Mouse (Mus musculus): ENCODE measurements around the gene Fcer1g. TPM values are rescaled to one million over a fixed set of nuclear protein-coding genes. Genes with fewer than 3 reads are reported as not detected.
A peak's percentile ranks its signal among the peaks of the same experiment; 100 is the strongest.
"Not testable (repeated sequence)": the region's sequence is repeated elsewhere in the genome, so short reads cannot be mapped to it uniquely, and the experiment has no call there.

Gene Fcer1g
- total RNA-seq, 2 experiments from 2014 or later: 10.4 to 13.3 TPM

DNA sequence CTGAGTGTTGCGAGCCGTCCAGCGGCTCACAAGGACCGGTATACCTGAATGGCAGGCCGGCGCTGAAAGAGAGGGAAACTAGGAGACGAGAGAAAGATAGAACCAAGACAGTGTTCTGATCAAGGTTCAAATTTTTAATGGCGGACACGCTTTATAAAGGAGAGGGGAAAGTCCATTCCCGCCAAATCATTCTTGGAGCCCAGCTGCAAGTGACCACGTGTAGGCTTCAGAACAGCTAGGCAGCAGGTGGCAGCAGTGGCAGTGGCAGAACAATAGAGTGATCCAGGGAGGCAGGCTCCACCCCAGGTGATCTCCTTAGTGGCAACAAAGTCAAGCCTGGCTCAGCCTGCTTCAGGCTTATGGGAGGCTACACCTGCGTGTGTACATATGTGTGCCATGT, 7.8 kb upstream of the Fcer1g start:
- DNase-seq: not testable (repeated sequence)

DNA sequence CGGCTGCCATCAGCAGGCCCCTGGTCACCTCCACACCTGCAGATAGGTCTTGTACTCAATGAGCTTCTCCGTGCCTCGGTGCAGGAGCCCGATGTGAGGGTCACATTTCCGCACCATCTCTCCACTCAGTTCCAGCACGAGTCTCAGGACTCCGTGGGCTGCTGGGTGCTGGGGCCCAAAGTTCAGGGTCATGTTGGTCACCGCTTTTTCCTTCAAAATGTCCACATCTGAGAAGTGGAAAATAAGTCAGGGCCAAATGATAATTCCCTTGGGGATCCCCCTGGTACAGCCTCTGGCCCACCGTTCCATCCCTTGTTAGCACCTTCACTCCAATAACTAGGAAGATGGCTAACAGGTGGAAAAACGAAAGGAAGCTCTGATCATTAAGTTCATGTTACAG, 6.7 kb upstream of the Fcer1g start:
- DNase-seq: no peak

DNA sequence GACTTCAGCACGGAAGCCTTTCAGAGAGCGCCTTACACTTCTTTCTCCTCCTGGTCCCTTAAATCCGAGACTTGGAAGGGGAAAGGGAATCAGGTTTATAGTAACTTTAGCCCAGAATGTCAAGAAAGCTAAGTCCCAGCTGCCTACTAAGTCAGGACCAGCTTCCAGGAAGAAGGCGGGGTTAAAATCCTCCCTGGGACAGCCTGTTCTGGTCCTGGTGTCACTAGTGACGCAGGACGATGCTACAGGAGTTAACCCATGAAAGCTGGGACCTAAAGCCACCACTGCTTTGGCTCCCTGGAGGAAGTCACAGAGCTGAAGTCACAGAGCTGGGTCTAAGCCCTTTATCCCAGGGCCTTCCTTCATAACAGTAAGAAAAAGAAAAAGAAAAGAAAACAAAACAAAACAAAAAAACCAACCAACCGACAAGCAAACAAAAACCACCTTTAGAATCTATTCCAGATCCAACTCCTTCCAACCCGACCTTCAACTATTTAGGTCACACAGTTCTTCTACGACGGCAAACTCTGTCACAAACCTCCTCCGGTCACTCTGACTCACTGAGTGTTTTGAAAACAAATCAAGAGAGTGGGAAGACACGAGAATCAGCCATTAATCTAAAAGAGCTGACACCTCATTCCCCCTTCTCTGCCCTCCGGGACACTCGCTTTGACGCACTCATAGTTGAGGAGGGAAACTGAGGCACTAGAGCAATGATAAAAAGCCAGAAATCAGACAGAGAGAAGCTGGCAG, 6.0 kb upstream of the Fcer1g start:
- DNase-seq: no peak

DNA sequence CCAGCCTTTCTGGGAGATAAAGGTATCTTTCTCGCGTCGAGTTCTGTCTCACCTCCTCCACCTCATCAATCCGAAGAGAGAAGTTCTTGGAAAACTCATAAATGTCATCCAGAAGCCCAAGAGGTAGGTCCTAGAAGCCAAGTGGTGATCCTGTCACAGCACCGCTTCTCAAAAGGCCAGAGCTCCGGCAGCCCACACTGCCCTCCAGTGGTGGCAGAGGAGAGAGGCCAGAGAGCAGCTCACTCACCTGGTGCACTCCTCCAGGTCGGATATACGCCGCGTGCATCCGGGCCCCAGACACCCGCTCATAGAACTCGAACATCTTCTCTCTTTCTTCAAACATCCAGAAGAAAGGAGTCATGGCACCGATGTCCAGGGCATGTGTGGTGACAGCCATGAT, 4.3 kb upstream of the Fcer1g start:
- peak; percentile 47 for DNase-seq

DNA sequence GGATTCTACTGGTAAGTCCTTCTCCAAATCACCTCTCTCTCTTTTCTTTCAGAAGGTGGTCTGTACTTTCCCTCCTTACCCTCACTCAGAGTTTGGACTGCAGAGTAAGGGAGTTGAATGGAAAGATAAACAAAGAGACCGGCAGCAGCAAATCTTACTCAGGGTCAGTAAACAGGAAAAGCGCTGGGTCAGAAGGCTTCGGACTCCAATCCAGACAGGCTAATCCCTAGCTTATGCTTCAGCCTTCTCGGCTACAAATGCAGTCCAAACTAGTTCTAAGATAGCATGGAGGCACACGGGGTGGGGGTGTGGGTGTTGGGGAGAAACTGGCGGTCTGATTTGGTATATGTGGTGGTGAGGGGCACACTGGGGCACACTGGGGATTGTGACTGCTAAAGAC, 3.3 kb upstream of the Fcer1g start:
- no peak for DNase-seq

DNA sequence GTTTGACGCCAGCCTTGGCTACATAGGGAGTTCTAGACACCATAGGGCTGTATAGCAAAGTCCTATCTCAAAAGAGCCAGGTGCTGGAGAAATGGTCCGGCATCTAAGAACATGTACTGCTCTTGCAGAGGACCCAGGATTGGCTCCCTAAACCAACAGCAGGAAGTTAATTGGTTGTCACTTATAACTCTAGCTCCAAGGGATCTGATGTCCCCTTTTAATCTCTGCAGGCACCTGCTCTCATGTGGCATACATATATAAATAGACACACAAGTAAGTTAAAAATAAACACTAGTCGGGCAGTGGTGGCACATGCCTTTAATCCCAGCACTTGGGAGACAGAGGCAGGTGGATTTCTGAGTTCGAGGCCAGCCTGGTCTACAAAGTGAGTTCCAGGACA, 1.6 kb upstream of the Fcer1g start:
- DNase-seq: no peak

DNA sequence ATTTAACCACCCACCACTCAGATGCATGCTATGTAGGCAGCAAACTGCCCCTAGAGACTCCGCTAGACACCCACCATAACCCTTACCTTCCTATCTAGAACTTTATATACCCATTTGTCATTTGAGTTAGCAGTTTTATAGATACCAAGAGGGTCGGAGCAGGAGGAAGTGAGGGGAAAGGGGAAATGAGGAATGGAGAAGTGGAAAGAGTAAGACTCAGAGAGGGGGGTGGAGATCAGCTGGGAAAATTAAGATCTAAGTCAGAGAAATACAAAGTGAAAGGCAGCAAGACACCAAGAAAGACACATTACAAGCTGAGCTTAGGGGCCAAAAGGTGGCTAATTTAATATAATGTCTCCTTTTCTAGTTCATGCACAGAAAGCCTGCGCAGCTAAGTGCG, 373 bp upstream of the Fcer1g start:
- no peak for DNase-seq

DNA sequence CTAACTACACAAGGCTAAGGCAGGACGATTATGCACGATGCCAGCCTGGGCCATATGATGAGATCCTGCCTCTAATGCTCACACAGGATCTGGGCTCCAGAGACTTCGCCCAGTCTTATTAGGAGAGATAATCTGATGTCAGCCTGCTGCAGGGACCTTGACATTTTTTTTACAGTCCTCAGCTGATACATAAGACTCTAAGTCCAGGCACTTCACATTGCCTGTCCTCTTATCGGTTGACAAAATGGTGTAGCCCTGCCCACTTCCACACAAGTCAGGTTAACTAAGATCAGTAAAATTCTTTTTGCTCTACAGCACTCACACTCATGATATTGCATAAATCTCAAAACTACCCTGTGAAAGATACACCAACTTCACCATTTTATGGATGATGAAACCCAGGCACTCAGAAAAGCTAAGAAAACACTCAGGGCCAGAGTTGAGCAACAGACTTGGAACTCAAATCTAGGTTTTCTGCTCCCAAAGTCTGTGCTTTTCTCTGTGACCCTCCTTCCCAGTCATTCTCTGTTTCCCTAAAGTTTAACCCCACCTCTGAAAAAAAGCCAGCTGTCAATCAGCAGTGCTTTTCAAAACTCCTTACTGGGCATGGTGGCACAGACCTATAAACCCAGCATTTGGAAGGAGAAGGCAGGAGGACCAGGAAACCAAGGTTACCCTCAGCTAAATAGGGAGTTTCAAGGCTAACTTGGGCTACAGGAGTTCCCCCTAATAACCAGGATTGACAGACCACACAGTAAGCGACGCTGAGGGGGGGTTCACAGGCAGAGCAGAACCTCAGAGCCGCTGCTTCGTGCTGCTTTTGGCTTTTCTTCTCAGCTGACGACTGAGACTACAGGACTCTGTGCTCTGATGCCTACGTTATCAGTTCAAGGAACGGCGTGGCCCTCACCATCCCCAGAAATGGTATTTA, 1.1 kb downstream of the Fcer1g start:
- DNase-seq: no peak

DNA sequence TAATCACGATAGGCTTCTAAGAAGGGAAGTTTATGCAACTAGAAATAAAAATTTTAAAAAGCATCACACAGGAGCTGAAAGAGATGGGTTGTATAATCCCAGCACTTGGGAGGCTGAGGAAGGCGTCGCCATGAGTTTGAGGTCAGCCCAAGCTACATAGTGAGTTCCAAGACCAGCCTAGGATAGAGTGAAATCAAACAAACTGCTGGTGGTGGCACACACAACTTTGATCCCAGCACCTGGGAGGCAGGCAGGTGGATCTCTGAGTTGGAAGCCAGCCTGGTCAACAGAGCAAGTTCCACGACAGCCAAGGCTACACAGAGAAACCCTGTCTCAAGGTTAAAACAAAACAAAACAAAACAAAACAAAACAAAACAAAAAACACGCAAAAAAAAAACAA, 1.8 kb downstream of the Fcer1g start:
- no peak for DNase-seq

DNA sequence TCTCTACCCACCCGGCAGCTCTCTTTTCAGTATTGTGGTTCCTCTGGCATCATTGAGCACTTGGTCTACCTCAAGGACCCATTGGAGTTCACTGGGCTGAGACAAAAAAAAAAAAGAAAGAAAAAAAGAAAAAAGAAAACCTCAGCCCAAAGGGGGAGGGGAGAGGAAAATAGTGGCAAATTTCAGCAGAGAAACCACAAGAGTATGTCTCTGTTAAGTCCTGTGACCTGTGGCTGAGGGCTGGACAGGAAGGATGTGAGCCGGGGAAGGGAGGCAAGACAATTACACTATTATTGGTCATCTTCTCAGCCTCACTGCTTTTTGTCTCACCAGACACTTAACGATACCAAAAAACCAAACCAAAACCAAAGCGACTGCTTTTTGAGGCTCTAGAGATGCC, 2.3 kb downstream of the Fcer1g start:
- DNase-seq: no peak

DNA sequence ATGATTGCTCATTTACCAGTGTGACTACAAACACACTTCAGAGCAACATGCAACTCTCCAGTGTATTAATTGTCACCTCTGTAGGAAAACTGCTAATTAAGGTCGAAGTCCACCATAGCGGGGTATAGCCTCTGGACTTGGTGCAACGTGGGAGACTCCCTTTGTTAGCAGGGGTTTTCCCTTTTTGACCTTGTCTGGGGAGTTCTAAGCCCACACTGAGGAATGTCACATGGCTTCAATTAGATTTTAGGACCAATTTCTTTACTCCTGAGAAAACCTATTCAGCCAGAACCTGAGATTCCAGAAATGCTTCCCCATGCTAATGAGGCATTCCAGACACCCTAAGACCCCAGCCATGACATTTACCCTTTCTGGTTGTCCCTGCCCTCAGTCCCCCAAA, 4.0 kb downstream of the Fcer1g start:
- no peak for DNase-seq

DNA sequence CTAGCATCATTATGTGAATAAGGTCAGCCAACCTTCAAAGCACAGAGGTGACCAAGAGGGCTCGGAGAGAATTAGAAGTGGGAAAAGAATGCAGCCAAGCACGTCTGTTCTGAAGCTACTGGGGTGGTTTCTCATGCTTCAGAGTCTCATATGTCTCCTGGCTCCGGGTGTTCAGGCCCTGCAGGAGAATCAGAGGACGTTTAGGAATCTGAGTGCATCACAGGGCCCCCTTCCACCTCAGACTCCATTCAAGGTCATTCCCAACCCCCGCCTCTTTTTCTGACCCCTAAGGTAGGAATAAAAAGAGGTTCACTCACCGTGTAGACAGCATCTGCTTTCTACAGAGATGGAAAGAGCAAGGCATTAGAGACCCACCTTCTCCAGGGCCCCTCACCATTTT, 4.4 kb downstream of the Fcer1g start:
- no peak for DNase-seq

DNA sequence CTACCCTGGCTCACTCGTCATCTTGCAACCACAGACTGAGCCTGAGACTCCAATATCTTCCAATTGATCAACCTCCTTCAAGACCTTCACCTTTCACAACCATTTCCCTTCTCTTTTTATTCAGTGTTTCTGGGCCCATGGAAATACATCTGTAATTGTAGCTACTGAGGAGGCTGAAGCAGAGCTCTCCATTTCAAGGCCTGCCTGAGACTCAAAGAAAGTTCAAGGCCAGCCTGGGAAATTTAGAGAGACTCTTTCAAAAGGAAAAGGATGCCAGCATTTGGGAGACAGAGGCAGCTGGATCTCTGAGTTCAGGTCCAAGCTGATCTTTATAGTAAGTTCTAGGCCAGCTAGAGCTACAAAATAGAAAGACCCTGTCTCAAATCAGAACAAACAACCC, 6.3 kb downstream of the Fcer1g start:
- no peak for DNase-seq

DNA sequence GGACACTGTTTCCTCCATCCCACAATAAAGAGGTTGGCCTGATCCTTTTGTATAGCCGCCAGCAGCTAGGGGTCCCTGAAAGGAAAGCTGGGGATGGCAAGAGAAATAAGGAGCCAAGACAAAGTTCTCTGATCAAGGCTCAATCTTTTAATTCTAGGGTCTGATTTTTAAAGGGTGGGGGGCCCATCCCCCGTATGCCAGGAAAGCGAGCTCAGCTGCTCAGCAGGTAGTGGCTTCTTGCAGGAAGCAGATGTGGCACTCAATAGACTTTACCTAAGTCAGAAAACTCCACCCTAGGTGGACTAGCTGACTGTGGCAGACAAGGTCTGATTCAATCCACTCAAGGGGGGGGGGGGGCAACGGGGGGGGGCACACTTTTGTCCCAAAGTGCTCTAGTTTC, 7.4 kb downstream of the Fcer1g start:
- no peak for DNase-seq

DNA sequence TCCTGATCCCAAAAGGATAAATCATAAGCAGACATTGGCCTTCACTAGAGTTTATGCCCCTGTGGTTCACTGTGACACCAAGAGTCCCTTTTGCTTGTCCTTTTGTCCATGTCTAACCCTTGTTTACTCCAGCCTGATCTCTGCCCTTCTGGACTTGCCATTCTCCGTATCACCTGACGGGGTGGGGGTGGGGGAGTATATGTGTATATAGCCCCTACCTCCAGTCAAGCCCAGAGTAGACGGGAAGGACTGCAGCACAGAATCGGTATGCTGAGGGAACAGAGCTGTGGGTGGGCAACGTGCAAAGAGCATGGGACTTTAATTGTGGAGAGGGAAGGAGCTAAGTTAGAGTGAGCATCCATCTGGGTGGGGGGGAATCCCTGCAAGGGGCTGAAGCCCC, 9.3 kb downstream of the Fcer1g start, which contains the start of gene Apoa2:
TSS of gene Apoa2 (plus strand) at position 198 of the 400 bp plus-strand sequence.
- no peak for DNase-seq

DNA sequence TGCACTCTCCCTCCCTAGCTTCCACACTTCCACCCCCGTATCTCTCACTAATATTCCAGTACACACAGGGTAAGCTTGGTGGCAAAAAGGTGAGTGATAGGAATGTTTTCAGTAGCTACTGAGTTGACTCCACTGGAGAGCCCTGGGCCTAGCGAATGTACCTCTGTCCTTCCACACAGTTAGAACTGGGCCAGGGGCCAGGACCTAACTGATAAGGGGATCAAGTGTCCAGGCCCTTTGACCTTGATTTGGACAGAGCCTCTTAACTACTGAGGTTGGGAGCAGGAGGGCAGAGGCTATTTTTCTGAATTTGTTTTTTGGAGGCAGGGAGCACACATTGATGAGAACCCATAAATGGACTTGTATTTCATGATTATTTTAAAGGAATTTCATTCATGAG, 10.4 kb downstream of the Fcer1g start:
- DNase-seq: no peak

DNA sequence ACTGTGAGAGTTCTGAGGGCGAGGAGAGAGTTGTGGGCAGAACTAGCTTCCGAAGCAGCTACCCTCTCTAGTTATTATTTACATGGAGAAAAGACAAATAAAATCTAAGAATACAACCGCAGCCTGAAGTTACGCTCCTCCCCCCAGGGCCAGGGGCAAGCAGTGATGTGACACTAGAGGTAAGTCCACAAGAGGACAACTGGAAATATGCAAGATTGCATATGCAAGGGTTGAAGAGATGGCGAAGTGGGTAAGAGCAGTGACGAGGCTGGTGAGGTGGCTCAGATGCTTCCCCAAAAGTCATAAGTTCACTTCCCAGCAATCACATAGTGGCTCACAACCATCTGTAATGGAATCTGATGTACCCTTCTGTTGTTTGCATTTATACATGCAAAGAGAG, 11.0 kb downstream of the Fcer1g start:
- no peak for DNase-seq

DNA sequence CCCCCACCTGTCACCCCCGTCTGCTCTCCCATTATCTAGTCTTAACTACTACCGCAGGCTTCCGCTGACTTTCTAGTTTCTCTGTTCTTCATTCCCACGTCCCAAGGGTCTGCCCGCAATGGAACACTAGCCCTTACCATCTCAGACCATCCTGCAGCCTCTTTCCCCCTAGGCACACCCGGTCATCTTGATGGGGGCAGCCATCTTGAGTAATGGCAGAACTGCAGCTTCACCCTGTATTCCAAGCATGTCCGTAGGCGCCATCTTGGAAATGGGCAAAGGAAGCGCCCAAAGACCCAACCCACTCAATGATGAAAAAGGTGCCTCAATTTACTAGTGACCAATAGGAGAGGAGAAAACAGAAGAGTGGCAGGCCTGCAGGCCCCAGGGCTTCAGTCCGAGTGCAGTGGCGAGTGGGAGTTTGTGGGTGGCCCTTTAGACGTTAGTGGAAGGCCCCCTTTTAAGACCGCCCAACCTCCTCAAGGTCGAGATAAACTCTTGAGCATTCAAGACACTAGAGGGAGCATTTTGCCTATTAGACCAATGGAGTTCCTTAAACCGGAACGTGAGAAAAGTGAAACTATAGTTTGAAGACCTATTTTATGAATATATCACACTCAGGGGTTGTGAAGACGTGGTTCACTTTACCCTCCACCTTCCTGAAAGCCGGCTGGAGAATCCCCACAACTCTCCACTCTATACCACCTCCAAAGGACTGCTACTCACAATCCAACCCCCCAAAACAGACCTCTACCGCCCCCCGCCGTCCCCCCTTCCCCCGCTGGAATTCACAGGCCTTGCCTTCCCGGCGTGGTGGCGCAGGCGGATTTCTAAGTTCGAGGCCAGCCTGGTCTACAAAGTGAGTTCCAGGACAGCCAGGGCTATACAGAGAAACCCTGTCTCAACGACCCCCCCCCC, 11.7 kb downstream of the Fcer1g start, which contains the start of gene Tomm40l:
TSS of gene Tomm40l (minus strand) at position 277 of the 918 bp plus-strand sequence.
- DNase-seq: peak; percentile 73

DNA sequence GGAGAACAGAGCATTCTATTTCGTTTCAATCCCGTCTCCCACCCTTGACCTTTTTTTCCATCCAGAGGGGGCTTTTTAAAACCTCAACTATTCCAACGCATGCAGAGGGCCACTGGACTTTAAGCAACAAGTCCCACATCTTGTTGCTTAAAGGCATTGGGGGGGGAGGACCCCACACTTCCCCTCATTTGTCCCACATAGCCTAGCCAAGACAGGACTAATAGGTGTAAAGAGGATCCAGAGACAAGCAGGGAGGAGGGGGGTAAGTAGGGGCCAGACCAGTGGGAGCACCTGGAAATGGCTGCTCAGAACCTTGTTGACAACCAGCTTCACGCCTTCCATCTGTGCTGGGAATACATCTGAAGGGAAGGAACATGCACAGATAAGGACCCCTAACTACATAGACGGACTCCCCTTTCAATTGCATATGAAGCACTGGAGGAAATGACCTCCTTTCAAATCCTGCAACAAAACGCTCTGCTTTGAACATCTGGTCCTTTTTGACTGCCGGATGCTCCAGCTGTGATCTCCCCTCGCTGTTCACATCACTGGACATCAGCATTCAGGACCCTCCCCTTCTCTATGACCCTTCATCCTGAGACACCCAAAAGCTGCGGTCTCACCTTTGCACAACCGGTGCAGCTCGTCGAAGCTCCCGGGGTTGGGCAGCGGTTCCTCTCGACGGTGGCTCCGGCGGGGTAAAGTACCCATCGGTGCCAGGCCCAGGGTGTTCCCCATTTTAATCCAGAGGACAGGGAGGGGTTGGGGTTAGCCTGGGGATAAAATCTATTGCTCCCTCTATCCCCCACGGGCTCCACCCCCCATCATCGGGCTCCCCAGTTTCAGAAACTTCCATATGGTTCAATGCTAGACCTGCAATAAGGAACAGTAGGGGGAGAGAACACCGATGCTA, 12.6 kb downstream of the Fcer1g start:
- peak; percentile 19 for DNase-seq

DNA sequence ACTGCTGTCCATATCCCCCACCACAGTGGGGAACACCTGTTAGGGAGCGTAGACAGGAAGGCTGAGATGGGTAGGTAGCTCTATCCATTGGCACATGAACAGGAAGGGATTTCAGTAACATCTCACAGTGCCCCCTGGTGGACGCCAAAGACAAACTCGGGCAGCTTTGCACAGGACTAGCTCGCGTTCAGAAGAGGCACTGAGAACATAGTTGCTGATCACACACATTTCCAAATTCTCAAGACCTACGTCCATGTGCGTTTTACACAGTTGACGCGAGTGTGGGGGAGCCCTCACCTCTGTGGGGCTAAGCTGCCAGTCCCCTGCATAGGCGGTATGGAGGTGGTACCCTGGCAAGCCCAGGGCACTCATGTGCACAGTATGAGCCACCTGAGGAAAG, 13.3 kb downstream of the Fcer1g start:
- DNase-seq: peak; percentile 89

Data from gastrocnemius, postnatal 10 days (tissue).